ENCODE assay signal across 9 mouse cellular contexts in genomic region chr7:29319337-29320307, GRCm38 (mm10). TPM values are rescaled to one million over a fixed set of nuclear protein-coding genes. Genes with fewer than 3 reads are reported as not detected.
A peak's percentile ranks its signal among the peaks of the same experiment; 100 is the strongest.
DNase-seq lines count a peak whose midpoint lies in the region; TF ChIP-seq lines count a peak whose summit lies in the region.
"Had no signal": no experiment of that assay in that cellular context is flagged by ENCODE, and none has a peak within 500 bp of the region (broad histone marks: within the 10 kb centered on the region; RNA-seq: fewer than 3 reads in every experiment).

No protein-coding gene starts in this region.

- H3K4me3 ChIP-seq in ES-E14 (ENCODE audit: insufficient read depth in 1 of 2, low read depth in 1 of 2, low read length in 2 of 2, poor library complexity in 1 of 2, severe bottlenecking in 1 of 2), result peak overlapping the region; percentile 20 to 43; a peak in 3 of 4 replicates
- H3K4me3 ChIP-seq in midbrain, embryonic 10.5 days, result peak overlapping the region; percentile 51

- WGBS in midbrain, embryonic 10.5 days, result 8% methylated on average over 19 of the region's 19 CpGs

- intact Hi-C loops in gastrocnemius, postnatal 14 days (cut with DNase I; ENCODE audit: low total_unique reads), result no loop called here

- H3K27me3 ChIP-seq in midbrain, embryonic 10.5 days (ENCODE audit: low read depth, poor library complexity, severe bottlenecking), result no peaks in the 10 kb centered on the region

- H3K9ac ChIP-seq in ES-E14 (ENCODE audit: insufficient read depth, low read depth, low read length, poor library complexity, severe bottlenecking), result peak overlapping the region; percentile 59; the same call in 1 of the 2 replicates

- in situ Hi-C loops in ES-E14 (cut with MboI; ENCODE audit: low sequenced_read_pairs in 2 of 2, unreplicated experiment in 2 of 2), result no loop called here

- peak; percentile 29 for DNase-seq in gastrocnemius, postnatal 25 days
- no peak for DNase-seq in gastrocnemius, postnatal 14 days
- no peak for DNase-seq in ES-E14 (ENCODE audit: low read depth, low spot score)
- DNase-seq in forelimb bud, embryonic 11.5 days (ENCODE audit: low read depth, low spot score), result peak; percentile 76
- peak; percentile 52 for DNase-seq in midbrain, embryonic 10.5 days (ENCODE audit: low spot score)
- DNase-seq in adrenal gland, adult 18-20 months (ENCODE audit: low spot score in 2 of 2), result no peak
- DNase-seq in spleen, adult 18-20 months, result no peak
- DNase-seq in right cerebral cortex, adult 2 months (ENCODE audit: low spot score in 2 of 2), result no peak

- no peaks in the 10 kb centered on the region for H3K9me3 ChIP-seq in ES-E14 (ENCODE audit: control insufficient read depth, insufficient read depth, low read depth, low read length)
- no peaks in the 10 kb centered on the region for H3K9me3 ChIP-seq in midbrain, embryonic 10.5 days (replicated peaks)

- peaks cover 9% of the 10 kb centered on the region for H3K36me3 ChIP-seq in ES-E14 (ENCODE audit: control insufficient read depth, insufficient read depth, low read length, poor library complexity, severe bottlenecking)
- peaks cover 40% of the 10 kb centered on the region for H3K36me3 ChIP-seq in midbrain, embryonic 10.5 days

- H3K4me1 ChIP-seq in ES-E14 (ENCODE audit: control insufficient read depth in 2 of 2, insufficient read depth in 2 of 2, low read length in 2 of 2, poor library complexity in 1 of 2), result peaks cover 16 to 49% of the 10 kb centered on the region in 2 experiments
- H3K4me1 ChIP-seq in midbrain, embryonic 10.5 days, result peaks cover 74% of the 10 kb centered on the region

- H3K27ac ChIP-seq in ES-E14 (ENCODE audit: insufficient read depth, low read depth, low read length, poor library complexity, severe bottlenecking), result peak overlapping the region; percentile 21; the same call in 1 of the 2 replicates
- peak overlapping the region; percentile 94 for H3K27ac ChIP-seq in midbrain, embryonic 10.5 days (replicated peaks)
- H3K27ac ChIP-seq: macrophage had no signal

TF ChIP-seq in ES-E14, 5 proteins besides CTCF, POLR2A, EP300 and RAD21:
- TF ChIP-seq CHD2 (IDR thresholded peaks at IDR 0.05; ENCODE audit: low read depth, low read length), result 0 out of 2 replicates have a peak, but pooled peaks have one; percentile 40
- no peak for TF ChIP-seq MAFK (IDR thresholded peaks at IDR 0.05; ENCODE audit: insufficient read depth, low read depth, low read length)
- no peak for TF ChIP-seq ZC3H11A (IDR thresholded peaks at IDR 0.05; ENCODE audit: borderline replicate concordance, low read depth, low read length)

RNA-seq across cellular contexts. Expression of gene Dpf1, which starts 15.9 kb away (rescaled TPM):
- total RNA-seq in gastrocnemius, postnatal 25 days (2021), result 1 to 10 TPM; 1.9 to 2.0 TPM
- 1 to 10 TPM; 2.7 to 4.5 TPM for total RNA-seq in gastrocnemius, postnatal 14 days (2021)
- total RNA-seq in ES-E14 (2012; rRNA removed), result 18.0 and 20.0 TPM in 2 replicates
- polyA plus RNA-seq in midbrain, embryonic 10.5 days (2016; fragmentation: Nextera tagmentation; extraction: Ambion mirVana), result 38.8 and 55.4 TPM in 2 replicates
- 1 to 10 TPM; 1.8 to 4.5 TPM for total RNA-seq in adrenal gland, adult 18-20 months (2021)

RNA-seq across cellular contexts. Expression of gene Ppp1r14a, which starts 30.5 kb away (rescaled TPM):
- 1 to 10 TPM; 5.2 to 6.5 TPM for total RNA-seq in gastrocnemius, postnatal 25 days (2021)
- total RNA-seq in gastrocnemius, postnatal 14 days (2021), result 10 to 100 TPM in 1 of 2 experiments, 1 to 10 TPM in 1; 9.4 to 11.6 TPM
- 10.6 and 11.2 TPM in 2 replicates for total RNA-seq in ES-E14 (2012; rRNA removed)
- polyA plus RNA-seq in midbrain, embryonic 10.5 days (2016; fragmentation: Nextera tagmentation; extraction: Ambion mirVana), result 21.9 and 22.2 TPM in 2 replicates
- 1 to 10 TPM; 4.8 TPM for total RNA-seq in adrenal gland, adult 18-20 months (2021)
- polyA plus RNA-seq: macrophage had no signal

RNA-seq across cellular contexts. Expression of gene Spint2, which starts 37.9 kb away (rescaled TPM):
- total RNA-seq in gastrocnemius, postnatal 25 days (2021), result 1 to 10 TPM; 3.4 to 5.2 TPM
- total RNA-seq in gastrocnemius, postnatal 14 days (2021), result 1 to 10 TPM; 5.5 to 6.4 TPM
- 202 and 424 TPM in 2 replicates for total RNA-seq in ES-E14 (2012; rRNA removed)
- polyA plus RNA-seq in midbrain, embryonic 10.5 days (2016; fragmentation: Nextera tagmentation; extraction: Ambion mirVana), result 20.5 and 20.8 TPM in 2 replicates
- total RNA-seq in adrenal gland, adult 18-20 months (2021), result 10 to 100 TPM; 48.4 to 83.8 TPM

Comparison
In these comparisons a context has a peak if more than half of its experiments do, and no peak if none do; other contexts are left out.
1. DNase-seq: peak in gastrocnemius, postnatal 25 days (single experiment), forelimb bud, embryonic 11.5 days (single experiment) and midbrain, embryonic 10.5 days (single experiment); none in gastrocnemius, postnatal 14 days (single experiment), ES-E14 (single experiment), adrenal gland, adult 18-20 months (0 of 2), spleen, adult 18-20 months (0 of 2) and right cerebral cortex, adult 2 months (0 of 2).
2. RNA of gene Spint2, which starts 37.9 kb away (total RNA-seq): 202 to 424 TPM in ES-E14 and 48.4 to 83.8 TPM in adrenal gland, adult 18-20 months; 5.5 to 6.4 TPM in gastrocnemius, postnatal 14 days and 3.4 to 5.2 TPM in gastrocnemius, postnatal 25 days; every median in the first group is over 4 times any median in the second.